Mouse (Mus musculus): ENCODE measurements at regions not wholly inside any gene's neighbourhood (a gene's known extent, or its start where the extent isn't known, plus 50 kb on each side); places are given as distances from the start of the nearest gene placed in this dataset.

GRCm38 (mm10) chr13:112218389-112218788, 69.9 kb upstream of the Ankrd55 start:
- TF ChIP-seq POLR2A (IDR thresholded peaks at IDR 0.05; ENCODE audit: insufficient read depth, low read depth, low read length) (no peak), CTCF (IDR thresholded peaks at IDR 0.05) (no peak)

All from heart, adult 2 months (tissue).